Mouse (Mus musculus): ENCODE measurements around the gene Setd4. TPM values are rescaled to one million over a fixed set of nuclear protein-coding genes. Genes with fewer than 3 reads are reported as not detected.

Gene Setd4
- polyA plus RNA-seq, 1 experiment from 2014 or later: 20.8 TPM

- Histone ChIP-seq H3K9ac (no peak overlapping the region), H3K4me2 (replicated peaks) (no peak overlapping the region), H3K27me3 (no peaks in the 10 kb centered on the region), H3K4me3 (no peak overlapping the region), H3K9me3 (no peaks in the 10 kb centered on the region), H3K27ac (no peak overlapping the region), H3K36me3 (peaks cover 39% of the 10 kb centered on the region), H3K4me1 (peaks cover 7% of the 10 kb centered on the region; the same call in 1 of the 2 replicates)
- no peak for ATAC-seq (ENCODE audit: insufficient number of reproducible peaks, insufficient read depth, low FRiP score, low TSS enrichment)
- WGBS: 95% methylated on average over 15 of the region's 15 CpGs
These were observed 12.9 kb downstream of the Setd4 start for GRCm38 (mm10) chr16:93590915-93591314.

- Histone ChIP-seq H3K4me1 (peaks cover 7% of the 10 kb centered on the region; the same call in 1 of the 2 replicates), H3K4me3 (no peak overlapping the region), H3K27ac (no peak overlapping the region), H3K9ac (no peak overlapping the region), H3K4me2 (replicated peaks) (no peak overlapping the region), H3K9me3 (no peaks in the 10 kb centered on the region), H3K36me3 (peaks cover 53% of the 10 kb centered on the region), H3K27me3 (no peaks in the 10 kb centered on the region)
- WGBS: 57% methylated on average over 4 of the region's 4 CpGs
- ATAC-seq (ENCODE audit: insufficient number of reproducible peaks, insufficient read depth, low FRiP score, low TSS enrichment): no peak
These were observed 15.6 kb downstream of the Setd4 start for GRCm38 (mm10) chr16:93588281-93588680.

- no peak overlapping the region for H3K4me2 ChIP-seq (replicated peaks)
- no peak overlapping the region for H3K4me3 ChIP-seq
- H3K4me1 ChIP-seq: peaks cover 7% of the 10 kb centered on the region; the same call in 1 of the 2 replicates
- no peak overlapping the region for H3K9ac ChIP-seq
- H3K9me3 ChIP-seq: no peaks in the 10 kb centered on the region
- peaks cover 46% of the 10 kb centered on the region for H3K36me3 ChIP-seq
- H3K27me3 ChIP-seq: no peaks in the 10 kb centered on the region
- WGBS: 78% methylated on average over 8 of the region's 8 CpGs
- no peak overlapping the region for H3K27ac ChIP-seq
- no peak for ATAC-seq (ENCODE audit: insufficient number of reproducible peaks, insufficient read depth, low FRiP score, low TSS enrichment)
These were observed 17.5 kb downstream of the Setd4 start for GRCm38 (mm10) chr16:93586382-93586781.

- no peaks in the 10 kb centered on the region for H3K27me3 ChIP-seq
- no peak for ATAC-seq (ENCODE audit: insufficient number of reproducible peaks, insufficient read depth, low FRiP score, low TSS enrichment)
- no peak overlapping the region for H3K4me2 ChIP-seq (replicated peaks)
- no peak overlapping the region for H3K4me3 ChIP-seq
- no peaks in the 10 kb centered on the region for H3K9me3 ChIP-seq
- WGBS: 91% methylated on average over 9 of the region's 9 CpGs
- H3K4me1 ChIP-seq: peaks cover 10% of the 10 kb centered on the region; the same call in 1 of the 2 replicates
- H3K36me3 ChIP-seq: peaks cover 45% of the 10 kb centered on the region
- H3K27ac ChIP-seq: no peak overlapping the region
- no peak overlapping the region for H3K9ac ChIP-seq
These were observed 18.1 kb downstream of the Setd4 start for GRCm38 (mm10) chr16:93585703-93586205.

- 88% methylated on average over 24 of the region's 24 CpGs for WGBS
- no peak for ATAC-seq (ENCODE audit: insufficient number of reproducible peaks, insufficient read depth, low FRiP score, low TSS enrichment)
These were observed 18.7 kb downstream of the Setd4 start for GRCm38 (mm10) chr16:93584976-93585702.

GRCm38 (mm10) chr16:93581125-93581524 is 22.7 kb downstream of the Setd4 start:
- 61% methylated on average over 6 of the region's 6 CpGs for WGBS
- Histone ChIP-seq H3K27me3 (no peaks in the 10 kb centered on the region), H3K36me3 (peaks cover 23% of the 10 kb centered on the region), H3K9ac (no peak overlapping the region), H3K4me1 (peaks cover 12% of the 10 kb centered on the region; the same call in 1 of the 2 replicates), H3K27ac (no peak overlapping the region), H3K9me3 (no peaks in the 10 kb centered on the region), H3K4me2 (replicated peaks) (no peak overlapping the region), H3K4me3 (no peak overlapping the region)
- ATAC-seq (ENCODE audit: insufficient number of reproducible peaks, insufficient read depth, low FRiP score, low TSS enrichment): no peak

More at GRCm38 (mm10) chr16:93584976-93585702, 18.7 kb downstream of the Setd4 start:
- Histone ChIP-seq H3K27ac (no peak overlapping the region), H3K9me3 (no peaks in the 10 kb centered on the region), H3K4me3 (no peak overlapping the region), H3K36me3 (peaks cover 39% of the 10 kb centered on the region), H3K9ac (no peak overlapping the region), H3K4me2 (replicated peaks) (no peak overlapping the region), H3K4me1 (peaks cover 10% of the 10 kb centered on the region; the same call in 1 of the 2 replicates), H3K27me3 (no peaks in the 10 kb centered on the region)

- H3K9ac ChIP-seq: no peak overlapping the region
- 84% methylated on average over 8 of the region's 8 CpGs for WGBS
These were observed 25.4 kb downstream of the Setd4 start for GRCm38 (mm10) chr16:93578346-93579005.

GRCm38 (mm10) chr16:93576412-93577082 is 27.3 kb downstream of the Setd4 start:
- no peak overlapping the region for H3K4me3 ChIP-seq
- ATAC-seq (ENCODE audit: insufficient number of reproducible peaks, insufficient read depth, low FRiP score, low TSS enrichment): no peak
- WGBS: 27% methylated on average over 14 of the region's 14 CpGs

More at GRCm38 (mm10) chr16:93578346-93579005, 25.4 kb downstream of the Setd4 start:
- H3K9me3 ChIP-seq: no peaks in the 10 kb centered on the region
- no peak for ATAC-seq (ENCODE audit: insufficient number of reproducible peaks, insufficient read depth, low FRiP score, low TSS enrichment)
- H3K4me3 ChIP-seq: no peak overlapping the region
- H3K4me1 ChIP-seq: peaks cover 25% of the 10 kb centered on the region; the same call in 1 of the 2 replicates
- H3K36me3 ChIP-seq: 0 out of 2 replicates have a peak, but pooled peaks cover under 1% of the 10 kb centered on the region
- H3K27me3 ChIP-seq: no peaks in the 10 kb centered on the region
- no peak overlapping the region for H3K27ac ChIP-seq
- no peak overlapping the region for H3K4me2 ChIP-seq (replicated peaks)

GRCm38 (mm10) chr16:93575574-93575973 is 28.3 kb downstream of the Setd4 start:
- 71% methylated on average over 5 of the region's 5 CpGs for WGBS
- Histone ChIP-seq H3K9ac (no peak overlapping the region), H3K4me1 (peaks cover 22% of the 10 kb centered on the region; the same call in 1 of the 2 replicates), H3K9me3 (no peaks in the 10 kb centered on the region), H3K4me3 (no peak overlapping the region), H3K27ac (peak overlapping the region; percentile 7; the same call in 1 of the 2 replicates), H3K4me2 (replicated peaks) (no peak overlapping the region), H3K27me3 (no peaks in the 10 kb centered on the region), H3K36me3 (no peaks in the 10 kb centered on the region)
- ATAC-seq (ENCODE audit: insufficient number of reproducible peaks, insufficient read depth, low FRiP score, low TSS enrichment): no peak

More at GRCm38 (mm10) chr16:93576412-93577082, 27.3 kb downstream of the Setd4 start:
- Histone ChIP-seq H3K4me1 (peaks cover 25% of the 10 kb centered on the region; the same call in 1 of the 2 replicates), H3K9ac (no peak overlapping the region), H3K9me3 (no peaks in the 10 kb centered on the region), H3K36me3 (no peaks in the 10 kb centered on the region), H3K4me2 (replicated peaks) (no peak overlapping the region), H3K27ac (no peak overlapping the region), H3K27me3 (no peaks in the 10 kb centered on the region)

- WGBS: 35% methylated on average over 18 of the region's 18 CpGs
- peak overlapping the region; percentile 32; the same call in 1 of the 2 replicates for H3K27ac ChIP-seq
- H3K36me3 ChIP-seq: no peaks in the 10 kb centered on the region
- no peak overlapping the region for H3K4me2 ChIP-seq (replicated peaks)
- H3K9ac ChIP-seq: no peak overlapping the region
- H3K4me1 ChIP-seq: peaks cover 22% of the 10 kb centered on the region; the same call in 1 of the 2 replicates
- no peaks in the 10 kb centered on the region for H3K9me3 ChIP-seq
- H3K27me3 ChIP-seq: no peaks in the 10 kb centered on the region
- ATAC-seq (ENCODE audit: insufficient number of reproducible peaks, insufficient read depth, low FRiP score, low TSS enrichment): no peak
- no peak overlapping the region for H3K4me3 ChIP-seq
These were observed 29.2 kb downstream of the Setd4 start for GRCm38 (mm10) chr16:93574521-93575191.

- no peaks in the 10 kb centered on the region for H3K27me3 ChIP-seq
These were observed 30.4 kb downstream of the Setd4 start for GRCm38 (mm10) chr16:93573434-93573833.

More at GRCm38 (mm10) chr16:93573434-93573833, 30.4 kb downstream of the Setd4 start:
- H3K9ac ChIP-seq: no peak overlapping the region
- ATAC-seq (ENCODE audit: insufficient number of reproducible peaks, insufficient read depth, low FRiP score, low TSS enrichment): no peak
- no peak overlapping the region for H3K4me2 ChIP-seq (replicated peaks)
- WGBS: 95% methylated on average over 5 of the region's 5 CpGs
- no peaks in the 10 kb centered on the region for H3K9me3 ChIP-seq
- H3K36me3 ChIP-seq: no peaks in the 10 kb centered on the region
- H3K27ac ChIP-seq: no peak overlapping the region
- H3K4me1 ChIP-seq: peaks cover 22% of the 10 kb centered on the region; the same call in 1 of the 2 replicates
- no peak overlapping the region for H3K4me3 ChIP-seq

Measured in embryonic facial prominence, embryonic 12.5 days (tissue).